Mouse (Mus musculus) embryonic fibroblast, embryonic 13.5 days (primary cell): Measurements from ENCODE around the gene Psrc1.

Experiments
- CTCF ChIP-seq: IDR thresholded peaks from 2 replicates; pipeline ENCODE4 v1.5.1; 2011; ENCODE audit warnings: mild to moderate bottlenecking, control low read depth, low read length, moderate library complexity, borderline replicate concordance; ENCODE audit not compliant: insufficient read depth
- POLR2A ChIP-seq: IDR thresholded peaks from 2 replicates; pipeline ENCODE4 v1.6.1; 2011; ENCODE audit warnings: low read depth, mild to moderate bottlenecking, control low read depth, low read length, moderate library complexity

DNA sequence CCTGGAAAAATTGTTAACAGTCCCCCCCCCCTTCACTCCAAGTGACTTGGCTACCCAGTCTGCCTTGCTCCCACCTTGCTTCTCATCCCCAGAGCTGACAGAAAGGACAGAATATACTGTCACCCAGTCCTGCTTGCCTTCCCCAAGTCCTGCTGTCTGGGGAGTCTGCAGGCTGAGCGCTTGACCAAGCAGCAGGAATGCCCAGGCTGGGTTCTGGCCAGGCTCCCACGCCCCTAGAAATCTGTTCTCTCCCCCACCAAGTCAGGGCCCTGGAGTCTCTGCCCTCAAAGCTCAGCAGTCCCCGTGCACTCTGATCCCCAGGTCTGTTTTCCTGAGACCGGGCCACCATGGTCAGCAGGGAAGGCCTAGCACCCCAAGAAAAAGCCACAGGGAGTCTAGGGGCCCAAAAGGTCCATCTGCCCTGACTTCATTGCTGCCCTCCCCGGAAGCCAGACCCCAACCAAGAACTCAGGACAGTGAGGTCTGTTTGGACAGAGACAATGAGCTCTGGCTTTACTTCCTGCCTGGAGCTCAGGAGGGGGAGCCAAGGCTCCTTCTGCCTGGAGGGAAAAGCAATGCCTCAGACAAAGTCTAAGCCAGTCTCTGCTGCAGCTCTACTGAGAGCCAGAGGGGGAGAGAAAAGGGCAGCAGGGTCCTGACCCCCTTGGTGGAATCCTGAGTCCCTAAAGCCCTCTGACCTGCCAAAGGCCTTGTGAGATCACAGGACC is 27.6 kb downstream of the Psrc1 start:
- TF ChIP-seq CTCF (no peak), POLR2A (no peak)
